Mouse (Mus musculus) cortical plate, adult 2 months (tissue): ENCODE data around the gene Zfp189.

Experiments
- CTCF ChIP-seq: fragments of 200-500 bp; IDR thresholded peaks from 2 replicates; pipeline ENCODE4 v1.5.1; 2011; ENCODE audit warnings: mild to moderate bottlenecking, control low read depth, low read length; ENCODE audit not compliant: insufficient read depth; ENCODE audit errors: extremely low read depth
- POLR2A ChIP-seq: fragments of 200-500 bp; IDR thresholded peaks from 2 replicates; pipeline ENCODE4 v1.6.1; 2011; ENCODE audit warnings: mild to moderate bottlenecking, low read length, control low read depth; ENCODE audit not compliant: insufficient read depth; ENCODE audit errors: extremely low read depth

DNA sequence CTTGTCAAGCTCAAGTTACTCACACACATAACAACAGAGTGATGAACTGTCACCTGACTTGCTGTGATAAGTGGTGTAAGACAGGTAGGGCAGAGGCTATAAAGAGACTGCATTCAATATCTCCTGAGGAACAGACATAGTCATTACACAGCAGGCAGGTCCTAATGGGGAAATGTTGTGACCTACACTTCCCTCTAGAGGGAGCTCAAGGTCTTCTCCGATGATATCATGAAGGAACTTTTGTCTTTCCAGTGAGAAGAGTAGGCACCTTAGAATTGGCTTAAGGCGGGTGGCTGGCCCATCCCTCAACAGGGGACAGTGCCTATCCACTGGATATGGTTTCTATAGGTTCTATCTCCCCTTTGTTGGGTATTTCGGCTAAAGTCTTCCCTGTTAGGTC is 46.6 kb downstream of the Zfp189 start:
- TF ChIP-seq CTCF (peak; percentile 85), POLR2A (no peak)
